Mouse (Mus musculus) c-Kit-positive CD71-negative TER-119-negative erythroid progenitor cells, embryonic 14.5 days (primary cell): ENCODE measurements around the gene Megf9.

Experiments used
- DNase-seq: peaks from one replicate; pipeline ENCODE4 v3.0.0-alpha.2; 2013; ENCODE audit warnings: low read depth

Megf9 gene

DNA sequence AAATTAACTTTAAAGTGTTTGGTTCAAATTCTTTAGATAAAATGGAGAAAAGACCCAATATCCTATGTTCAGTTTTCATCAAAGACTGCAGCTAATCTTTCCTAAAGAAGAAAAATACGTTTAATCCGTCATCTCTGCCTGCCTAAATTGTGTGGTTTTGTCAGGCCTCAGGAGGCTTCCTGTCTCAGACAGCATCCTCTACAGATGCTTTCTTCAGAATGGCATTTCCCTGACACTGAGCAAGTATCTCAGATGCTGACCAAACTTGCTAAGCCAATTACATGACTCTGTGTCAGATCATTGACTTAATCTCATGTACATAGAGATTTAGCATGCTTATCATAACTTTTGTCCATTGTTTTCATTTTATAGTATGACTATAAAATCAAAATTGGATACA, 11.4 kb downstream of the Megf9 start:
- DNase-seq: no peak

GRCm38 (mm10) chr4:70521506-70522292, 13.1 kb downstream of the Megf9 start:
- DNase-seq: no peak

- DNase-seq: no peak
Observed at GRCm38 (mm10) chr4:70517646-70518045, 17.1 kb downstream of the Megf9 start.

DNA sequence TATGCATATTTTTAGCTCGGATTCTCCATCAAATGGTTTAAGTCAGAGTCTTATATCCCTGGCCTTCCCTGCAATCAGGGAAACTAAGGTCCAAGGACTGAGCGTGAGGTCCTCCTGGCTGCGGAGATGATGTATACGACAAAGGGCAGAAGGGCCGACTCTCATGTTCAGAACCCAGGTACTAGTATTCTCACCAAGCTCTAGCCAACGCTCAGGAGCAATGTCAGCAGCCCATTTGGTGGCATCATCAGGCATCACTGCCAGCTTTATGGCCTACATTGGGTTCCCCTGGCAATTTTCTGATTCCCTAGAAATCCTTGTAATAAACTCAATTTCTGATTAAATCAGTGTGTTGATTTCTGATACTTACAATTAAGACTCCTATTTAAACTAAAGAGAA, 18.5 kb downstream of the Megf9 start:
- DNase-seq: no peak

GRCm38 (mm10) chr4:70515514-70515913, 19.3 kb downstream of the Megf9 start:
- no peak for DNase-seq

GRCm38 (mm10) chr4:70509987-70510386, 24.8 kb downstream of the Megf9 start:
- DNase-seq: no peak

GRCm38 (mm10) chr4:70509565-70509964, 25.2 kb downstream of the Megf9 start:
- DNase-seq: no peak

DNA sequence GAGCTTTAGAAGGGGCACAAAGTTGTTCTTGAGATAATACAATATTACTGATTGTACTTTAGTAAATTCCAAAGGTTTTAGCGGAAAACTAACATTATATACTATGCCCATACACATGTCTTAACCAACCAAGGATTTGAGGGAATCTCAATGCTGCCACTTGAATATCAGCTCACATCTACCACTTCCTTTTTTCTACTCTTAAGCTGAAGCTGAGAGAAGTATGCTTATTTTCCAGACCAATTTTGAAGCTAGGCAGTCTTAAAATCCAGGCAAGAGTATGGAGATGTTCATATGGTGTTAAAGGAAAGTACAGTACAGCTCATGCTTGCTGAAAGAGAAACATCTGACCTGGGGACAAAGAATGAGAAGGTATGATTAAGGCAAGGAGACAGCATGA, 26.6 kb downstream of the Megf9 start:
- DNase-seq: no peak

DNA sequence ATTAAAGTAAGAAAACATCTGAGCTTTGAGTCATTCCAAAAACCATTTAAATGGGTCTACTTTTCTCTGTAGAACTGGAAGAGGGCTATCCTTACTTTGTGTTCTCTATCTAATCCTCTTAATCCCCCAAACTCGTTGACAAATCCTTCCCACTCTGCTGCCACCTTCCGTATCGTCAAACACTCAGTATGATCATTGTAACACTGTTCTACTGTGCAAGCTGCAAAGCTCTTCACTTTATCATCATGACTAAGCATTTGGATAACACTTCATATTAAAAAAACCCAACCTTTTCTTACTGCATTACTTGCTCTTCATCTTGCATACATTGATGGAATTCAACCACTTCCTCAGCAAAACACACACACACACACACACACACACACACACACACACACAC, 28.8 kb downstream of the Megf9 start:
- DNase-seq: no peak

DNA sequence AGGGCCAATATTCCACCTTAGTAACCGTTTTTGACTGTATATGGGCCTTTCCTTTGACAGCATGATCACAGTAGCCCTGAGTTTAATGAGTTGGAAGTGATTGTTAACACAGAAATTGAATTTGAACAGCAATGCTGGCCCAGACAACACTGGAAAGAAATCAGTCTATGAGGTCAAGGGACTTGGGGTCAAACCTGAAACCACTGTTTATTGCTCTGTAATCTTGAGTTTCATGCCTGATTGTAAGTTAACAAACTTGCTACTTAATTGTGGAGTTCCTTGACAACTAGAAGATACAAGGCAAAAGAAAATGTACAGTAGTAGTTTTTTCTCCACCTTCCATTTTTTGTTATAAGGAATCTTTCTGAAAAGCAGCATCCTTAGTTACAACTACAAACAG, 31.0 kb downstream of the Megf9 start:
- DNase-seq: no peak

GRCm38 (mm10) chr4:70499285-70499684, 35.5 kb downstream of the Megf9 start:
- no peak for DNase-seq

DNA sequence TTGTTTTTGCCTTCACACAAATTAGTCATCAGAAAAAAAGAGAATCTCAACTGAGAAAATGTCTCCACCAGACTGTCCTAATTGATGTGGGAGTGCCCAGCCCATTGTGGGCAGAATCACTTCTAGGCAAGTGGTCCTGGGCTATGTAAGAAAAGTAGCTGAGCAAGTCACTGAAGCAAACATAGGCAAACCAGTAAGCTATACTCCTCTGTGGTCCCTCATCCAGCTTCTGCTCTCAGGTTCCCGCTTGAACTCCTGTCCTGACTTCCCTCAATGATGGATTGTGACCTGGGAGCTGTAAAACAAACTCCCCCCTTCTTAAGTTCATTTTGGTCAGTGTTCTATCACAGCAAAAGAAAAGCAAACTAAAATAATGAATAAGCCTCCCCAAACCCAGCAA, 37.8 kb downstream of the Megf9 start:
- no peak for DNase-seq

DNA sequence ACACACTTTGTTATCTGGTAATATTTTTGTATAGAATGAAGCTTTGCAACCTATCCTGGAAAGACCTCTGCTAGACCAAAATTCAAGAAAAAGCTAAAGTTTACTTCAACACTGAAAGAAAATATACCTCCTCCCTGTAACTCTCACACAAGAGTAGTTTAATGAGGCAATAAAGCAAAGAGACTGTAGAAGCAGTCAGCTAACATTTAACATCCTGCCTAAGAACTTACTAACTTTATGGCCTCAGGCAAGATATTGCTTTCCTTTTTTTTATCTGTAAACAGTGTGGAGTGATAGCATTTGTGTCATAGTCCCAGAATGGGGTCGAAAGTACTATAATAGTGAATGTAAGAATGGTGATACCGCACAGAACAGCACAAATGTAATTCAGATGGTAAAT, 45.0 kb downstream of the Megf9 start:
- DNase-seq: no peak

DNA sequence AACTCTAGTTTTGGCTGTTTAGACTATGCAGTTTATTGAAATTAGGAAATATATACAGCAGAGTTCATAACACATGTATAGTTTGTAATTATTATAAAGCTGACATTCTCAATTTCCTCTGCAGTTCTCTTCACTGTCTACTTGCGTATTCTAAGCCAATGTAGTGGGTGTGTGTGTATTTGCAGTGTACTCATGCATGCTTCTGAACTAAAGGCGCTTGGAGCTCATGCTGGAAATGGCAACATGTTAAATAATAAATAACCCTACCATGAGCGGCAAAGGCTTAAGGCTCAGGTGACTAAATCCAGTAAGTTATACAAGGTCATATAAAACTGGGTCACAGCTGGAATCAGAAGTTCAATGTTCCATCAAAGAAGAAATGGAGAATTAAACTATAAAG, 46.4 kb downstream of the Megf9 start:
- no peak for DNase-seq

DNA sequence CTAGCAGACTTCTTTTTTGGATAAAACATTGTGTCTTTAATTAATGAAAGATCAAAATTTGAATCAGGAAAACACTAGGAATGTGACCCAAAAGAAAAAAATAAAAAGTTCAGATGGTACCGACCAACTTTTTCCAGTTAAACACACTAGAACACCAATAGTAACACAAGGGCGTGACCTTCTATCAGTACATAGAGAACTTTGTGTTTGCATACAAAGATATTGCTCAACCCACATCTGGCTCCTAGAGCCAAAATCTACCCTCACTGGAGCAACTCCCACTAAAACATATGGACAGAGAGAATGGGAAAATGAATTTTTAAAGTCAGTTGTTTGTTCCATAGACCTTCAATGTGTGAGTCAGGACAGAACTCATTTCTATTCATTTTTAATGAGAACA, 50.7 kb downstream of the Megf9 start:
- DNase-seq: no peak

GRCm38 (mm10) chr4:70481931-70482330, 52.9 kb downstream of the Megf9 start:
- DNase-seq: no peak

DNA sequence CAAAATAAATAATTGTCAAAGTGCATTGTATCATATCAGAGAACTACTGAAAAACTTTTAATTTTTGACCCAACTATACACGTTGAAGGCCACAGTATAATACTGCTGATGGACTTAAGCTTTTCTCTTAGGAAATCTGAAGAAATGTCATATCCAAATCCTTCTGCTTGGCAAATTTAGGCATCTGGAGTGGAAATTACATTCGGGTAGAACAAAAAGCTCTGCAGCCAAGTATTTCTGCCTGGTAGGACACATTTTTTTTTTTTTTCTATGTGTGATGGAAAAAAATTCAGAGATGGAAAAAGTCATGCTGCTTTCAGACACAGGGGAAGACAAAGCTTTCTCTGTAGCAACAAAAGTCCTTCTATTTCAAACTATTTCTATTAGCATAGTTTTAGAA, 63.4 kb downstream of the Megf9 start:
- DNase-seq: no peak

DNA sequence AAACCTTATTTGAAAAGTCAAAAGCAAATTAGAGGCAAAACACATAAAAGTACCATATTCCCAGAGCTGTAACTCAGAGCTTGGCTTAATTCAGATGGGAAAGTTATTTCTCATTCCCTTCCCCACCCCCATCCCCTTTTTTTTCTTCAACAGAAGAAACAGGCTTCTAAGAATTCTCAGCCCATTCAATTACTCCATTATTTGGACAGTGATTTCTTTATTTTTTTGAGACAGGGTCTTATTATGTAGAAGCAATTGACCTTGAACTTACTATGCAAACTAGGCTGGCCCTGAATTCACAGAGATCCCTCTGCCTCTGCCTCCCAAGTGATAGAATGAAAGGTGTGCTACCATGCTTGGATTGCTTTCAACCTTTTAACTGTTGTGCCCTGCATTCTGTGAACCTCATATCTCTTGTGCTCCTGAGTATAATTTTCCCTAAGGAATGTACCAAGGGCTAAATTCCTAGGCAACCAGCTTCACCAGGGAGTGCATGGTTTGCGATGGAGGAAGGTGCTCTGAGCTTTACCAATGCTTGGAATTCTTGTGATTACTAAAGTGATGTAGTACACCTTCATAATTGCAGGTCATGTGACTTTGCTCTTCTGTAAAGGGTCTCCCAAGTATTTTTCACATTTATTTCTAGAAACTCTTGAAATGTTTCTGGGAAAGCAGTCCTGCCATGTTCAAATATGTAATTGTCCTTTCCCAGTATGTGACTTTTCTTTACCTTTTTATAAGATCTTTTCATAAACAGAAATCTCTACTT, 68.7 kb downstream of the Megf9 start:
- no peak for DNase-seq

- no peak for DNase-seq
Observed at GRCm38 (mm10) chr4:70463302-70463701, 71.5 kb downstream of the Megf9 start.

DNA sequence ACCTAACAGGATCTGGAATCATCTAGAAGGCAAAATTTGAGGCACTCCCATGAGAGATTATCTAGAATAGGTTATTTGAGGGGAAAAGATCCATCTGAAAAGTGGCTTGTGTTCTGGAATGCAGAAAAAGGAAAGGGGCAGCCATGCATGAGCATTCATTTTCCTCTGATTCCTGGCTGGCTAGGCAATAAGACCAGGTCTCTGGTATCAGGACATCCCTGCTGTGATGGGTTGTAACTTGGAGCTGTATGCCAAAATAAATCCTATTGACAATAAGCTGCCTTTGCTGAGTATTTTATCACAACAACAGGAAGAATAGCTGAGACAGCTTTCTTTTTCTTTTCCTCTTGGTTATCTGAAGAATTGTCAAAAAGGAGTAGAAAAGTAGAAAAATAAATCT, 73.4 kb downstream of the Megf9 start:
- DNase-seq: no peak

GRCm38 (mm10) chr4:70452161-70452560, 82.6 kb downstream of the Megf9 start:
- no peak for DNase-seq

DNA sequence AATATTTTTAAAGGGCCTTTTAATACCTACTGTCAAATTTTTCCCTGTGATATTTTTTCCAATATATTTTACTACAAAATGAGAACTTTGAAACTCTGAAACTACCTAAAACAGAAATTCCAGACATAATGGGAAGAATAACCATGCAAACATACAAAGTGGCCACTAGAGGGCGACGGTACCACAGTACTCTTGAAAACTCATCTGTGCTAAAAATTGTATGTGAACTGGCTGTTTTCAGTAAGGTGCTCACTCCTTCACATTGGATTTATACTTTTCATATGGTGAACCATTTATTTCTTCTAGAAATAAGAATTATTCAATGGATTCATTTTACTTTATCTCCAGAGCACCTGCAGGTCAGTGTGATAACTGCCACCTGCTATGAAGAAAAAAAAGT, 83.0 kb downstream of the Megf9 start:
- peak; percentile 23 for DNase-seq

- no peak for DNase-seq
Observed at GRCm38 (mm10) chr4:70449668-70450067, 85.1 kb downstream of the Megf9 start.

- DNase-seq: no peak
Observed at GRCm38 (mm10) chr4:70446774-70447173, 88.0 kb downstream of the Megf9 start.
